Mouse (Mus musculus) forebrain, postnatal 0 days (tissue): ENCODE results near the gene Dpy19l3. TPM values are rescaled to one million over a fixed set of nuclear protein-coding genes. Genes with fewer than 3 reads are reported as not detected.

Experiments
- ATAC-seq: fragments of 200-750 bp; cut with Nextera tagmentation; 2 replicates; pipeline ENCODE4 v1.8.0; 2017; ENCODE audit warnings: mild to moderate bottlenecking, moderate library complexity
- DNase-seq: peaks from one replicate; pipeline ENCODE4 v3.0.0-alpha.2; 2015
- H3K27ac ChIP-seq: fragments of 300-500 bp; sonication (generic); 2 replicates; pipeline ENCODE4 v1.5.1; 2014; ENCODE audit warnings: low read depth, mild to moderate bottlenecking, antibody characterized with exemption, low read length, moderate library complexity, mixed read lengths
- H3K27me3 ChIP-seq: fragments of 300-500 bp; sonication (generic); 2 replicates; pipeline ENCODE4 v1.6.1; 2014; ENCODE audit warnings: mild to moderate bottlenecking, low read length, mixed read lengths; ENCODE audit not compliant: insufficient read depth
- H3K36me3 ChIP-seq: fragments of 300-500 bp; sonication (generic); 2 replicates; pipeline ENCODE4 v1.6.1; 2014; ENCODE audit warnings: mild to moderate bottlenecking, moderate library complexity; ENCODE audit not compliant: insufficient read depth
- H3K4me1 ChIP-seq: fragments of 300-500 bp; sonication (generic); 2 replicates; pipeline ENCODE4 v1.6.1; 2014; ENCODE audit warnings: antibody characterized with exemption; ENCODE audit not compliant: insufficient read depth
- H3K4me2 ChIP-seq: fragments of 300-500 bp; sonication (generic); 2 replicates; pipeline ENCODE4 v1.6.1; 2014; ENCODE audit warnings: low read depth, mild to moderate bottlenecking, moderate library complexity
- H3K4me3 ChIP-seq: fragments of 300-500 bp; sonication (generic); 2 replicates; pipeline ENCODE4 v1.5.1; 2014; ENCODE audit warnings: low read depth, low read length, mixed read lengths
- H3K9ac ChIP-seq: fragments of 300-500 bp; sonication (generic); 2 replicates; pipeline ENCODE4 v1.6.1; 2014; ENCODE audit warnings: mild to moderate bottlenecking
- H3K9me3 ChIP-seq: fragments of 300-500 bp; sonication (generic); 2 replicates; pipeline ENCODE4 v1.6.1; 2016; ENCODE audit warnings: low read length
- CTCF ChIP-seq: sonication (generic); IDR thresholded peaks from 2 replicates; pipeline ENCODE4 v1.5.1; 2016; ENCODE audit warnings: antibody characterized with exemption, control low read depth, low read depth
- WGBS: fragments of 180-500 bp; shearing (Covaris S2); extraction: QIAGEN DNeasy Blood & Tissue Kit; methylation state at CpG from one replicate; pipeline ENCODE4 v1.1.7; 2014; 5-methylcytosine and 5-hydroxymethylcytosine counted together
- polyA plus RNA-seq: library from polyadenylated mRNA; unstranded; fragments of >200 nt; fragmentation: Nextera tagmentation; extraction: Ambion mirVana; gene quantifications from 2 replicates; pipeline ENCODE4 v1.2.1, GENCODE M21; 2015
- total RNA-seq: library from RNA; depleted of rRNA; stranded (reverse); fragments of >200 nt; gene quantifications from 2 replicates; pipeline ENCODE4 v1.2.3, GENCODE M21; 2014

Dpy19l3 gene
- total and polyA plus RNA-seq, 2 experiments from 2014 or later, result 33.4 to 38.8 TPM

DNA sequence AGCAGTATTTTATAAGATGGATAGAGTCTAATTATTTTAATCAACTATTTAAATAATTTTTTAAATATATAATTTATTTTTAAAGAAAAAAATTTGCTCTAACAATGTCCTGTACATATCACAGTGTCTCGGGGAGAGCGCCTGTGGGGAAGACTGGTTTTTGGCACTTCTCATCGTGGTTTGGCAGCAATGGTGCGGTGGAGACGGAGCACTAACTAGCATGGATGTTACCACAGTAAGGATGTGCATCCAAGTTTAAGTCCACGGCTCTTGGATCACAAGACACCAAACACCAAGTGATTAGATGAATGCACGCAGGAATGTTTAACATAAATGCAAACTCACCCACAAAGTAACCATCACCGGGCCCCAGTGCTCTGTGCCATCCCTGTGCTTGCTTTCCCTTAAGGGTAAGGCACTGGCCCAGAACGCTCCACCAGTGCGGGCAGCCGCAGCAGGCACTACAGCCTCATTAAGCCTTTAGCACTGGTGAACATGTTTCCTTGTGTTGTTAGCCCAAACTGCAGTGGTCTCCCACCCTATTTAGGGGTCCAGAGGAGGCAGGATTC, 65.4 kb downstream of the Dpy19l3 start:
- 50% methylated on average over 11 of the region's 11 CpGs for WGBS
- ATAC-seq, result no peak

DNA sequence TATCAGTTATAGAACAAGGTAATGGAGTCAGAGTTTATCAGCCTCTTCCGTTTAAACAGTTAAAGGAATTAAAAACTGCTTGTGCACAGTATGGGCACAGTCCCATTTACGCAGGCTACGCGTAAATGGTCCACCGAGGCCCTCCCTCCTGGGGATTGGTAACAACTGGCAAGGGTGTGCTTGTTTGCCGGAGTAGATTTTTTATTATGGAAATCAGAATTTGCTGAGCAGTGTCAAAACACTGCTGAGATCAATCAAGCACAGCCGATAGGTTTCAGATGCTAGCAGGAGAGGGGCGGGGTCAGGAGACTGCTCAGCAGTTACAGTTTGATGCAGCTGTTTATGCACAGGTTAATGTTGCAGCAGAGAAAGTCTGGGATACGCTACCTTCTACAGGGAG, 66.0 kb downstream of the Dpy19l3 start:
- Histone ChIP-seq H3K27me3 (no peaks in the 10 kb centered on the region), H3K9me3 (no peaks in the 10 kb centered on the region), H3K27ac (peak overlapping the region; percentile 29; the same call in 1 of the 2 replicates), H3K9ac (no peak overlapping the region; the same call in 1 of the 2 replicates), H3K36me3 (peaks cover 18% of the 10 kb centered on the region; the same call in 1 of the 2 replicates), H3K4me1 (peaks cover 3% of the 10 kb centered on the region; the same call in 1 of the 2 replicates), H3K4me2 (no peak overlapping the region), H3K4me3 (no peak overlapping the region)
- DNase-seq (no peak), ATAC-seq (no peak)
- 16% methylated on average over 9 of the region's 9 CpGs for WGBS
- TF ChIP-seq CTCF, result no peak

More for the DNA sequence above, 65.4 kb downstream of the Dpy19l3 start:
- Histone ChIP-seq H3K36me3 (peaks cover 18% of the 10 kb centered on the region; the same call in 1 of the 2 replicates), H3K9me3 (no peaks in the 10 kb centered on the region), H3K27ac (no peak overlapping the region), H3K4me2 (no peak overlapping the region), H3K4me3 (no peak overlapping the region), H3K27me3 (no peaks in the 10 kb centered on the region), H3K4me1 (peaks cover 3% of the 10 kb centered on the region; the same call in 1 of the 2 replicates), H3K9ac (no peak overlapping the region)
- no peak for TF ChIP-seq CTCF
- DNase-seq, result no peak

- no peaks in the 10 kb centered on the region for H3K9me3 ChIP-seq
- peaks cover 3% of the 10 kb centered on the region; the same call in 1 of the 2 replicates for H3K4me1 ChIP-seq
- H3K9ac ChIP-seq, result no peak overlapping the region
- H3K27me3 ChIP-seq, result no peaks in the 10 kb centered on the region
- no peak for ATAC-seq
- 0 out of 2 replicates have a peak overlapping the region, but pooled peaks have one; percentile 15 for H3K27ac ChIP-seq
- DNase-seq, result no peak
- peak overlapping the region; percentile 8; the same call in 1 of the 2 replicates for H3K4me2 ChIP-seq
- peaks cover 12% of the 10 kb centered on the region; the same call in 1 of the 2 replicates for H3K36me3 ChIP-seq
- 35% methylated on average over 10 of the region's 10 CpGs for WGBS
- no peak overlapping the region for H3K4me3 ChIP-seq
- TF ChIP-seq CTCF, result no peak
Measured at GRCm38 (mm10) chr7:35687229-35687628, 67.0 kb downstream of the Dpy19l3 start.

DNA sequence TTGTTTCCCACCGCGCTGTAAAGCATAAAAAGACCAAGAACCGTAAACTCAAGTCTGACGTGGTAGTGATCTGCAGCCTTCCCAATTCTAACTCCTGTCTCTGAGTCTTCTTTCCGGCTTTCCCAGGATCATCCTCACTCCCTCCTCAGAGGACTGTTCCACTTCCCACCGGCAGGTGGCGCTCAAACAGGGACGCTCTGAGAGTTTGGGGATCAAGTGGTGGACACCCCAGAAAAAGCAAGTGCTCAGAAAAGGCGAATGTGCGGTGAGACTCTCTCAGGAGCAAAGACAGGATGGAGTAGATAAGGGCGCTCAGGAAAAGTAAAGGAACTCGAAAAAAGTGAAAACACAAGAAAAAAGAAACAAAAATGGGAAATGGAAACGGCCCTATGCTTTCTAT, 67.5 kb downstream of the Dpy19l3 start:
- peak; percentile 79 for DNase-seq
- Histone ChIP-seq H3K36me3 (peaks cover 8% of the 10 kb centered on the region; the same call in 1 of the 2 replicates), H3K9me3 (no peaks in the 10 kb centered on the region), H3K27ac (no peak overlapping the region), H3K9ac (no peak overlapping the region), H3K27me3 (no peaks in the 10 kb centered on the region), H3K4me3 (no peak overlapping the region), H3K4me1 (peaks cover 3% of the 10 kb centered on the region; the same call in 1 of the 2 replicates), H3K4me2 (peak overlapping the region; percentile 8; the same call in 1 of the 2 replicates)
- TF ChIP-seq CTCF, result peak; percentile 93
- peak; percentile 5; the same call in 1 of the 2 replicates for ATAC-seq
- WGBS, result 28% methylated on average over 13 of the region's 13 CpGs

DNA sequence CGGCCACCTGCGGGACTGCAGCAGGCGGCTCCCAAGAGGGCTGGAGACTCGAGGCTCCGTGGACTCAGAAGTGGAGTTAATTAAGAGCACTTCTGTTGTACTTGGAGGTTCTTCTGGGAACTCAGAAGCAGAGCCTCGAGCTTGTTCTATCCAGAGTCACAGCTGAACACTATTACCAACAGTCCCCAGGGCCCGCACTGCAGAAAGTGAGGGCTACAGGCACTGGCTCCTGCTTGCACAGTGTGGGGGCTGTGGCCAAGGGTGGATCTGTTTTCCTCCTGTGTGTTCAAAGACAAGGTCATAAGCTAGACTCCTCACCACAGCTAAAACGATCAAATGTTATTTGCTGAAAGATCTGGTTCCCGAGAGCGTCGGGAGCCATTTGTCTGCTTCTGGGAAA, 68.0 kb downstream of the Dpy19l3 start:
- no peaks in the 10 kb centered on the region for H3K27me3 ChIP-seq
- no peak overlapping the region for H3K27ac ChIP-seq
- no peak overlapping the region for H3K4me3 ChIP-seq
- no peaks in the 10 kb centered on the region for H3K9me3 ChIP-seq
- H3K36me3 ChIP-seq, result peaks cover 8% of the 10 kb centered on the region; the same call in 1 of the 2 replicates
- H3K4me2 ChIP-seq, result no peak overlapping the region
- no peak for ATAC-seq
- no peak overlapping the region for H3K9ac ChIP-seq
- no peak for DNase-seq
- TF ChIP-seq CTCF, result no peak
- 52% methylated on average over 11 of the region's 11 CpGs for WGBS
- H3K4me1 ChIP-seq, result peaks cover 3% of the 10 kb centered on the region; the same call in 1 of the 2 replicates

- H3K9me3 ChIP-seq, result no peaks in the 10 kb centered on the region
- peaks cover 3% of the 10 kb centered on the region; the same call in 1 of the 2 replicates for H3K4me1 ChIP-seq
- H3K27me3 ChIP-seq, result no peaks in the 10 kb centered on the region
- no peak overlapping the region for H3K9ac ChIP-seq
- H3K4me3 ChIP-seq, result no peak overlapping the region
- H3K36me3 ChIP-seq, result 0 out of 2 replicates have a peak, but pooled peaks cover 3% of the 10 kb centered on the region
- DNase-seq (peak; percentile 55), ATAC-seq (peak; percentile 85)
- no peak overlapping the region for H3K27ac ChIP-seq
- 33% methylated on average over 6 of the region's 6 CpGs for WGBS
- no peak for TF ChIP-seq CTCF
- H3K4me2 ChIP-seq, result 0 out of 2 replicates have a peak overlapping the region, but pooled peaks have one; percentile 8
Measured at GRCm38 (mm10) chr7:35683409-35684122, 70.7 kb downstream of the Dpy19l3 start.

DNA sequence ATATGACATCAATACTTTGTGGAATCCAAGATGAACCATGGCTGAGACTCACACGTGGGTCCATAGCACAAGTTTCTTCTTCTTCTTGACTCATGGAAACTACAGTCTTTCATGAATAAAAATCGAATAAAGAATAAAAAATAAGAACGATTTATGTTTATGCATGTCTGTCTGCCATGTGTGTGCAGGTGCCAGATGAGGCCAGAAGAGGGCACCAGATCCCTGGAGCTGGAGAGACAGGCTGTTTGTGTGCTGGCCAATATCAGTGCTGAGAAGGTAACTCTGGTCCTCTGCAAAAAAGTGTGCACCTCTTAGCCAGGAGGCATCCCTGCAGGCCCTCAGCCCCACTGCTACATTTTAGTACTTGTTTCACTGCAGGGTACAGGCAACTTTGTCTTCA, 72.7 kb downstream of the Dpy19l3 start:
- ATAC-seq (no peak), DNase-seq (no peak)
- H3K4me2 ChIP-seq, result no peak overlapping the region
- H3K9me3 ChIP-seq, result no peaks in the 10 kb centered on the region
- H3K4me1 ChIP-seq, result peaks cover 3% of the 10 kb centered on the region; the same call in 1 of the 2 replicates
- 85% methylated on average over 3 of the region's 3 CpGs for WGBS
- no peak overlapping the region for H3K27ac ChIP-seq
- H3K4me3 ChIP-seq, result no peak overlapping the region
- H3K36me3 ChIP-seq, result no peaks in the 10 kb centered on the region
- H3K9ac ChIP-seq, result no peak overlapping the region
- TF ChIP-seq CTCF, result peak; percentile 45; the same call in 1 of the 2 replicates
- no peaks in the 10 kb centered on the region for H3K27me3 ChIP-seq
